Mouse (Mus musculus): ENCODE measurements around the gene Gfm1. TPM values are rescaled to one million over a fixed set of nuclear protein-coding genes. Genes with fewer than 3 reads are reported as not detected.

The Gfm1 gene
- polyA plus RNA-seq, 1 experiment from 2014 or later: 37.8 TPM

GRCm38 (mm10) chr3:67499406-67499791, 69.5 kb downstream of the Gfm1 start:
- ATAC-seq (no peak), DNase-seq (no peak)
- TF ChIP-seq CTCF (IDR thresholded peaks at IDR 0.05; ENCODE audit: low read depth) (no peak), EP300 (IDR thresholded peaks at IDR 0.05; ENCODE audit: low read depth) (no peak)
- Histone ChIP-seq H3K27ac (ENCODE audit: low read depth) (no peak overlapping the region), H3K4me1 (ENCODE audit: insufficient read depth) (no peaks in the 10 kb centered on the region), H3K4me3 (ENCODE audit: low read depth, low read length) (no peak overlapping the region), H3K27me3 (ENCODE audit: insufficient read depth, low read length) (no peaks in the 10 kb centered on the region), H3K4me2 (ENCODE audit: low read depth, low read length) (no peak overlapping the region), H3K36me3 (replicated peaks; ENCODE audit: insufficient read depth, low read length) (no peaks in the 10 kb centered on the region), H3K9ac (replicated peaks) (no peak overlapping the region), H3K9me3 (ENCODE audit: low read length) (no peaks in the 10 kb centered on the region)
- WGBS (ENCODE audit: insufficient replicate concordance): 78% methylated on average over 4 of the region's 4 CpGs

GRCm38 (mm10) chr3:67503878-67504277, 74.0 kb downstream of the Gfm1 start:
- no peak overlapping the region for H3K4me2 ChIP-seq (ENCODE audit: low read depth, low read length)
- no peak for TF ChIP-seq EP300 (IDR thresholded peaks at IDR 0.05; ENCODE audit: low read depth)
- TF ChIP-seq CTCF (IDR thresholded peaks at IDR 0.05; ENCODE audit: low read depth): no peak
- no peak overlapping the region for H3K27ac ChIP-seq (ENCODE audit: low read depth)
- DNase-seq: no peak
- WGBS (ENCODE audit: insufficient replicate concordance): 20% methylated on average over 3 of the region's 3 CpGs
- H3K4me3 ChIP-seq (ENCODE audit: low read depth, low read length): no peak overlapping the region
- H3K27me3 ChIP-seq (ENCODE audit: insufficient read depth, low read length): no peaks in the 10 kb centered on the region
- ATAC-seq: no peak
- no peaks in the 10 kb centered on the region for H3K9me3 ChIP-seq (ENCODE audit: low read length)
- H3K9ac ChIP-seq (replicated peaks): no peak overlapping the region
- H3K4me1 ChIP-seq (ENCODE audit: insufficient read depth): no peaks in the 10 kb centered on the region
- H3K36me3 ChIP-seq (replicated peaks; ENCODE audit: insufficient read depth, low read length): no peaks in the 10 kb centered on the region

GRCm38 (mm10) chr3:67505286-67505685, 75.4 kb downstream of the Gfm1 start:
- no peak for TF ChIP-seq EP300 (IDR thresholded peaks at IDR 0.05; ENCODE audit: low read depth)
- no peak for TF ChIP-seq CTCF (IDR thresholded peaks at IDR 0.05; ENCODE audit: low read depth)
- 69% methylated on average over 2 of the region's 2 CpGs for WGBS (ENCODE audit: insufficient replicate concordance)
- Histone ChIP-seq H3K9ac (replicated peaks) (no peak overlapping the region), H3K27ac (ENCODE audit: low read depth) (no peak overlapping the region), H3K27me3 (ENCODE audit: insufficient read depth, low read length) (no peaks in the 10 kb centered on the region), H3K9me3 (ENCODE audit: low read length) (no peaks in the 10 kb centered on the region), H3K4me1 (ENCODE audit: insufficient read depth) (no peaks in the 10 kb centered on the region), H3K4me3 (ENCODE audit: low read depth, low read length) (no peak overlapping the region), H3K36me3 (replicated peaks; ENCODE audit: insufficient read depth, low read length) (no peaks in the 10 kb centered on the region), H3K4me2 (ENCODE audit: low read depth, low read length) (no peak overlapping the region)
- DNase-seq (no peak), ATAC-seq (no peak)

- no peak for ATAC-seq
- H3K9ac ChIP-seq (replicated peaks): no peak overlapping the region
- no peaks in the 10 kb centered on the region for H3K36me3 ChIP-seq (replicated peaks; ENCODE audit: insufficient read depth, low read length)
- no peaks in the 10 kb centered on the region for H3K27me3 ChIP-seq (ENCODE audit: insufficient read depth, low read length)
- no peaks in the 10 kb centered on the region for H3K9me3 ChIP-seq (ENCODE audit: low read length)
- H3K4me3 ChIP-seq (ENCODE audit: low read depth, low read length): no peak overlapping the region
- no peak overlapping the region for H3K4me2 ChIP-seq (ENCODE audit: low read depth, low read length)
- H3K27ac ChIP-seq (ENCODE audit: low read depth): no peak overlapping the region
- DNase-seq: no peak
- no peaks in the 10 kb centered on the region for H3K4me1 ChIP-seq (ENCODE audit: insufficient read depth)
- 75% methylated on average over 10 of the region's 10 CpGs for WGBS (ENCODE audit: insufficient replicate concordance)
- TF ChIP-seq CTCF (IDR thresholded peaks at IDR 0.05; ENCODE audit: low read depth) (no peak), EP300 (IDR thresholded peaks at IDR 0.05; ENCODE audit: low read depth) (no peak)
Observed at GRCm38 (mm10) chr3:67508216-67508892, 78.5 kb downstream of the Gfm1 start.

- peak; percentile 63 for ATAC-seq
- no peaks in the 10 kb centered on the region for H3K36me3 ChIP-seq (replicated peaks; ENCODE audit: insufficient read depth, low read length)
- 2% methylated on average over 5 of the region's 5 CpGs for WGBS (ENCODE audit: insufficient replicate concordance)
- no peak overlapping the region for H3K9ac ChIP-seq (replicated peaks)
- no peak overlapping the region for H3K27ac ChIP-seq (ENCODE audit: low read depth)
- 0 out of 2 replicates have a peak, but pooled peaks cover 2% of the 10 kb centered on the region for H3K4me1 ChIP-seq (ENCODE audit: insufficient read depth)
- DNase-seq: peak; percentile 80
- no peak overlapping the region for H3K4me3 ChIP-seq (ENCODE audit: low read depth, low read length)
- no peaks in the 10 kb centered on the region for H3K9me3 ChIP-seq (ENCODE audit: low read length)
- TF ChIP-seq EP300 (IDR thresholded peaks at IDR 0.05; ENCODE audit: low read depth): no peak
- TF ChIP-seq CTCF (IDR thresholded peaks at IDR 0.05; ENCODE audit: low read depth): peak; percentile 94
- peaks cover 14% of the 10 kb centered on the region for H3K27me3 ChIP-seq (ENCODE audit: insufficient read depth, low read length)
- H3K4me2 ChIP-seq (ENCODE audit: low read depth, low read length): no peak overlapping the region
Observed at GRCm38 (mm10) chr3:67512807-67513206, 82.9 kb downstream of the Gfm1 start.

GRCm38 (mm10) chr3:67514801-67515273, 84.9 kb downstream of the Gfm1 start:
- H3K4me3 ChIP-seq (ENCODE audit: low read depth, low read length): peak overlapping the region; percentile 54
- no peak overlapping the region for H3K27ac ChIP-seq (ENCODE audit: low read depth)
- H3K9me3 ChIP-seq (ENCODE audit: low read length): no peaks in the 10 kb centered on the region
- DNase-seq: no peak
- 0 out of 2 replicates have a peak, but pooled peaks cover 2% of the 10 kb centered on the region for H3K4me1 ChIP-seq (ENCODE audit: insufficient read depth)
- ATAC-seq: peak; percentile 51
- WGBS (ENCODE audit: insufficient replicate concordance): 7% methylated on average over 39 of the region's 40 CpGs
- peaks cover 14% of the 10 kb centered on the region for H3K27me3 ChIP-seq (ENCODE audit: insufficient read depth, low read length)
- no peaks in the 10 kb centered on the region for H3K36me3 ChIP-seq (replicated peaks; ENCODE audit: insufficient read depth, low read length)
- TF ChIP-seq EP300 (IDR thresholded peaks at IDR 0.05; ENCODE audit: low read depth): no peak
- TF ChIP-seq CTCF (IDR thresholded peaks at IDR 0.05; ENCODE audit: low read depth): no peak
- peak overlapping the region; percentile 35 for H3K9ac ChIP-seq (replicated peaks)
- peak overlapping the region; percentile 77 for H3K4me2 ChIP-seq (ENCODE audit: low read depth, low read length)

Measured in liver, postnatal 0 days (tissue).